Mouse (Mus musculus) heart, adult 2 months (tissue): ENCODE data around the gene Prl7a2. TPM values are rescaled to one million over a fixed set of nuclear protein-coding genes. Genes with fewer than 3 reads are reported as not detected.

Source experiments
- DNase-seq, 2 experiments: peaks; one replicate each; pipeline ENCODE4 v3.0.0; 2021
- H3K27ac ChIP-seq: fragments of 200-600 bp; 2 replicates; pipeline ENCODE4 v1.8.1; 2022
- H3K27me3 ChIP-seq: fragments of 200-500 bp; 2 replicates; pipeline ENCODE4 v1.6.1; 2012; ENCODE audit warnings: mild to moderate bottlenecking, low read length, inconsistent platforms, mixed read lengths; ENCODE audit not compliant: control insufficient read depth, insufficient read depth
- H3K36me3 ChIP-seq: fragments of 200-500 bp; 2 replicates; pipeline ENCODE4 v1.6.1; 2012; ENCODE audit warnings: low read length, inconsistent platforms; ENCODE audit not compliant: control insufficient read depth, insufficient read depth
- H3K4me1 ChIP-seq: fragments of 200-500 bp; 2 replicates; pipeline ENCODE4 v1.6.1; 2011; ENCODE audit warnings: low read length; ENCODE audit not compliant: control insufficient read depth, insufficient read depth
- H3K4me3 ChIP-seq: fragments of 200-600 bp; 2 replicates; pipeline ENCODE4 v1.8.1; 2022
- H3K79me2 ChIP-seq: fragments of 200-500 bp; replicated peaks from 2 replicates; pipeline ENCODE4 v1.6.1; 2012; ENCODE audit warnings: mild to moderate bottlenecking, inconsistent platforms, low read length, moderate library complexity, mixed read lengths; ENCODE audit not compliant: control insufficient read depth, insufficient read depth
- H3K9ac ChIP-seq: fragments of 200-500 bp; 2 replicates; pipeline ENCODE4 v1.6.1; 2012; ENCODE audit warnings: low read depth, mild to moderate bottlenecking, control low read depth, inconsistent platforms, low read length, mixed read lengths
- CTCF ChIP-seq: fragments of 200-600 bp; IDR thresholded peaks from 2 replicates; pipeline ENCODE4 v1.8.1; 2022; ENCODE audit warnings: antibody characterized with exemption, mild to moderate bottlenecking, moderate library complexity
- EP300 ChIP-seq: fragments of 200-500 bp; IDR thresholded peaks from 2 replicates; pipeline ENCODE4 v1.6.1; 2011; ENCODE audit warnings: low read depth, low read length, control low read depth; ENCODE audit not compliant: insufficient read depth
- POLR2A ChIP-seq: fragments of 200-500 bp; IDR thresholded peaks from 2 replicates; pipeline ENCODE4 v1.6.1; 2011; ENCODE audit warnings: mild to moderate bottlenecking, low read depth, low read length, control low read depth; ENCODE audit not compliant: insufficient read depth
- WGBS: fragments of 180-500 bp; shearing (Covaris S2); methylation state at CpG from one replicate; pipeline ENCODE4 v1.1.7; 2018; 5-methylcytosine and 5-hydroxymethylcytosine counted together
- intact Hi-C: fragments of 180-260 bp; cut with DNase I; formaldehyde crosslinking; loops from one replicate; pipeline ENCODE4 v1.15.1; 2025
- long read RNA-seq: library from polyadenylated mRNA; stranded (forward); transcript quantifications from one replicate; pipeline ENCODE4 v2.0.0, GENCODE M21; 2021
- polyA plus RNA-seq: library from polyadenylated mRNA; depleted of rRNA; stranded (reverse); fragments of >200 nt; gene quantifications from 2 replicates; pipeline ENCODE4 v1.2.3, GENCODE M21; 2012; rRNA removed
- total RNA-seq, 2 experiments: library from RNA; stranded (reverse); gene quantifications; 2 replicates each; pipeline ENCODE4 v1.2.3; 2021

The Prl7a2 gene
- total RNA-seq (not detected), polyA plus RNA-seq (not detected in 2 replicates)
- long read RNA-seq: 0 reads

- no peaks in the 10 kb centered on the region for H3K36me3 ChIP-seq
- no peak within 1 kb of the TSS for H3K27ac ChIP-seq
- H3K9ac ChIP-seq: no peak within 1 kb of the TSS
- no peaks in the 10 kb centered on the region for H3K27me3 ChIP-seq
- H3K4me3 ChIP-seq: no peak within 1 kb of the TSS
- no peaks in the 10 kb centered on the region for H3K79me2 ChIP-seq
- intact Hi-C loops: no loop called here
- no peak for DNase-seq
- H3K4me1 ChIP-seq: no peaks in the 10 kb centered on the region
- no peak for TF ChIP-seq POLR2A
- TF ChIP-seq CTCF: no peak
- TF ChIP-seq EP300: no peak
- 76% methylated on average over 4 of the region's 4 CpGs for WGBS
Measured at GRCm38 (mm10) chr13:27667936-27668335, at the start of gene Prl7a2. TSS of gene Prl7a2 (minus strand) at chr13:27668036.

- intact Hi-C loops: no loop called here
- no peak within 1 kb of the TSS for H3K4me3 ChIP-seq
- WGBS: 79% methylated on average over 5 of the region's 5 CpGs
Measured at GRCm38 (mm10) chr13:27716636-27717035, 48.8 kb upstream of the Prl7a2 start, which contains the start of gene Prl7d1. TSS of gene Prl7d1 (minus strand) at chr13:27716736.

GRCm38 (mm10) chr13:27706521-27706920 lies 38.7 kb upstream of the Prl7a2 start:
- H3K4me3 ChIP-seq: no peak overlapping the region
- no peak for TF ChIP-seq EP300
- no peak for TF ChIP-seq CTCF
- TF ChIP-seq POLR2A: no peak
- H3K4me1 ChIP-seq: no peaks in the 10 kb centered on the region
- no peaks in the 10 kb centered on the region for H3K27me3 ChIP-seq
- 40% methylated on average over 2 of the region's 2 CpGs for WGBS
- no peaks in the 10 kb centered on the region for H3K36me3 ChIP-seq
- intact Hi-C loops: no loop called here
- DNase-seq: no peak
- H3K79me2 ChIP-seq: no peaks in the 10 kb centered on the region
- no peak overlapping the region for H3K9ac ChIP-seq
- H3K27ac ChIP-seq: no peak overlapping the region

More at GRCm38 (mm10) chr13:27716636-27717035, 48.8 kb upstream of the Prl7a2 start, which contains the start of gene Prl7d1:
- Histone ChIP-seq H3K27me3 (no peaks in the 10 kb centered on the region), H3K27ac (no peak within 1 kb of the TSS), H3K9ac (no peak within 1 kb of the TSS), H3K4me1 (no peaks in the 10 kb centered on the region), H3K36me3 (no peaks in the 10 kb centered on the region), H3K79me2 (no peaks in the 10 kb centered on the region)
- DNase-seq: no peak
- TF ChIP-seq CTCF: no peak
- no peak for TF ChIP-seq POLR2A
- no peak for TF ChIP-seq EP300

- no peak overlapping the region for H3K9ac ChIP-seq
- TF ChIP-seq POLR2A: no peak
- TF ChIP-seq CTCF: no peak
- no peak for TF ChIP-seq EP300
- no peaks in the 10 kb centered on the region for H3K4me1 ChIP-seq
- 57% methylated on average over 2 of the region's 2 CpGs for WGBS
- no peak overlapping the region for H3K27ac ChIP-seq
- H3K79me2 ChIP-seq: no peaks in the 10 kb centered on the region
- no peak for DNase-seq
- no peak overlapping the region for H3K4me3 ChIP-seq
- H3K27me3 ChIP-seq: no peaks in the 10 kb centered on the region
- H3K36me3 ChIP-seq: no peaks in the 10 kb centered on the region
- intact Hi-C loops: no loop called here
Measured at GRCm38 (mm10) chr13:27660747-27661146, 7.1 kb downstream of the Prl7a2 start.

GRCm38 (mm10) chr13:27642393-27642792 lies 25.4 kb downstream of the Prl7a2 start, which contains the start of gene Prl7a1:
TSS of gene Prl7a1 (minus strand) at chr13:27642493.
- Histone ChIP-seq H3K4me1 (no peaks in the 10 kb centered on the region), H3K79me2 (no peaks in the 10 kb centered on the region), H3K9ac (no peak within 1 kb of the TSS), H3K4me3 (no peak within 1 kb of the TSS), H3K27me3 (no peaks in the 10 kb centered on the region), H3K27ac (no peak within 1 kb of the TSS), H3K36me3 (no peaks in the 10 kb centered on the region)
- intact Hi-C loops: no loop called here
- no peak for DNase-seq
- TF ChIP-seq POLR2A (no peak), CTCF (no peak), EP300 (no peak)
- WGBS: 88% methylated on average over 3 of the region's 3 CpGs

- Histone ChIP-seq H3K9ac (no peak within 1 kb of the TSS), H3K79me2 (no peaks in the 10 kb centered on the region), H3K36me3 (no peaks in the 10 kb centered on the region), H3K27me3 (no peaks in the 10 kb centered on the region), H3K27ac (no peak within 1 kb of the TSS), H3K4me1 (no peaks in the 10 kb centered on the region), H3K4me3 (no peak within 1 kb of the TSS)
- TF ChIP-seq CTCF: no peak
- 63% methylated on average over 4 of the region's 4 CpGs for WGBS
- intact Hi-C loops: no loop called here
- no peak for DNase-seq
Measured at GRCm38 (mm10) chr13:27610482-27610881, 57.4 kb downstream of the Prl7a2 start, which contains the start of gene Prl7b1. TSS of gene Prl7b1 (minus strand) at chr13:27610582.

Other genes starting within 250 kb of the Prl7a2 start
- not detected for gene Prl8a6, start 229.3 kb downstream of the Prl7a2 start, total RNA-seq
- not detected in 2 replicates for gene Prl8a6, start 229.3 kb downstream of the Prl7a2 start, polyA plus RNA-seq
- gene Prl8a8, start 154.8 kb downstream of the Prl7a2 start, total RNA-seq: not detected
- not detected in 2 replicates for gene Prl8a8, start 154.8 kb downstream of the Prl7a2 start, polyA plus RNA-seq
- not detected for gene Prl8a9, start 103.4 kb downstream of the Prl7a2 start, total RNA-seq
- not detected in 2 replicates for gene Prl8a9, start 103.4 kb downstream of the Prl7a2 start, polyA plus RNA-seq
- gene Prl8a1, start 85.9 kb downstream of the Prl7a2 start, total RNA-seq: not detected
- gene Prl8a1, start 85.9 kb downstream of the Prl7a2 start, polyA plus RNA-seq: not detected in 2 replicates
- gene Prl7b1, start 57.5 kb downstream of the Prl7a2 start, total RNA-seq: not detected
- gene Prl7b1, start 57.5 kb downstream of the Prl7a2 start, polyA plus RNA-seq: not detected in 2 replicates
- not detected for gene Prl7a1, start 25.5 kb downstream of the Prl7a2 start, total RNA-seq
- not detected in 2 replicates for gene Prl7a1, start 25.5 kb downstream of the Prl7a2 start, polyA plus RNA-seq
- gene Prl7d1, start 48.7 kb upstream of the Prl7a2 start, total RNA-seq: not detected
- not detected in 2 replicates for gene Prl7d1, start 48.7 kb upstream of the Prl7a2 start, polyA plus RNA-seq
- not detected for gene Prl7c1, start 112.8 kb upstream of the Prl7a2 start, total RNA-seq
- not detected in 2 replicates for gene Prl7c1, start 112.8 kb upstream of the Prl7a2 start, polyA plus RNA-seq
- not detected for gene Prl2a1, start 133.6 kb upstream of the Prl7a2 start, total RNA-seq
- gene Prl2a1, start 133.6 kb upstream of the Prl7a2 start, polyA plus RNA-seq: not detected in 2 replicates
- gene Prl2c1, start 181.3 kb upstream of the Prl7a2 start, total RNA-seq: not detected
- not detected in 2 replicates for gene Prl2c1, start 181.3 kb upstream of the Prl7a2 start, polyA plus RNA-seq